Mouse (Mus musculus) midbrain, postnatal 0 days (tissue): ENCODE data around the gene Arpc2. TPM values are rescaled to one million over a fixed set of nuclear protein-coding genes. Genes with fewer than 3 reads are reported as not detected.

ENCODE experiments used
- ATAC-seq: fragments of 200-750 bp; cut with Nextera tagmentation; 2 replicates; pipeline ENCODE4 v1.8.0; 2017; ENCODE audit warnings: moderate number of reproducible peaks, mild to moderate bottlenecking, moderate TSS enrichment, moderate library complexity; ENCODE audit not compliant: low FRiP score
- DNase-seq: peaks from one replicate; pipeline ENCODE4 v3.0.0-alpha.2; 2015; ENCODE audit warnings: low spot score
- H3K27ac ChIP-seq: fragments of 300-500 bp; sonication (generic); 2 replicates; pipeline ENCODE4 v1.5.1; 2014; ENCODE audit warnings: low read depth, mild to moderate bottlenecking, low read length, mixed read lengths
- H3K27me3 ChIP-seq: fragments of 300-500 bp; sonication (generic); 2 replicates; pipeline ENCODE4 v1.6.1; 2014; ENCODE audit warnings: low read length, control low read depth, mixed read lengths; ENCODE audit not compliant: insufficient read depth
- H3K36me3 ChIP-seq: fragments of 300-500 bp; sonication (generic); 2 replicates; pipeline ENCODE4 v1.6.1; 2014; ENCODE audit warnings: low read length, control low read depth, mixed read lengths; ENCODE audit not compliant: insufficient read depth
- H3K4me1 ChIP-seq: fragments of 300-500 bp; sonication (generic); 2 replicates; pipeline ENCODE4 v1.6.1; 2014; ENCODE audit warnings: mild to moderate bottlenecking, control low read depth, antibody characterized with exemption, low read length, mixed read lengths; ENCODE audit not compliant: insufficient read depth
- H3K4me2 ChIP-seq: fragments of 300-500 bp; sonication (generic); 2 replicates; pipeline ENCODE4 v1.6.1; 2014; ENCODE audit warnings: low read depth, mild to moderate bottlenecking, low read length, mixed read lengths; ENCODE audit not compliant: poor library complexity, severe bottlenecking
- H3K4me3 ChIP-seq: fragments of 300-500 bp; sonication (generic); 2 replicates; pipeline ENCODE4 v1.5.1; 2014; ENCODE audit warnings: low read depth, mild to moderate bottlenecking, low read length, moderate library complexity
- H3K9ac ChIP-seq: fragments of 300-500 bp; sonication (generic); replicated peaks from 2 replicates; pipeline ENCODE4 v1.6.1; 2014; ENCODE audit warnings: mild to moderate bottlenecking, low read length, moderate library complexity, mixed read lengths; ENCODE audit not compliant: poor library complexity, severe bottlenecking
- H3K9me3 ChIP-seq: fragments of 300-500 bp; sonication (generic); 2 replicates; pipeline ENCODE4 v1.6.1; 2016; ENCODE audit warnings: low read length, control low read depth
- CTCF ChIP-seq: IDR thresholded peaks from 2 replicates; pipeline ENCODE4 v1.5.1; 2016; ENCODE audit warnings: antibody characterized with exemption, mild to moderate bottlenecking
- WGBS: fragments of 180-500 bp; shearing (Covaris S2); extraction: QIAGEN DNeasy Blood & Tissue Kit; methylation state at CpG from one replicate; pipeline ENCODE4 v1.1.7; 2014; 5-methylcytosine and 5-hydroxymethylcytosine counted together
- polyA plus RNA-seq: library from polyadenylated mRNA; unstranded; fragments of >200 nt; fragmentation: Nextera tagmentation; extraction: Ambion mirVana; gene quantifications from 2 replicates; pipeline ENCODE4 v1.2.1, GENCODE M21; 2015
- total RNA-seq: library from RNA; depleted of rRNA; stranded (reverse); fragments of >200 nt; gene quantifications from 2 replicates; pipeline ENCODE4 v1.2.3, GENCODE M21; 2014

Arpc2 gene
- total and polyA plus RNA-seq, 2 experiments from 2014 or later, result 149 to 464 TPM

DNA sequence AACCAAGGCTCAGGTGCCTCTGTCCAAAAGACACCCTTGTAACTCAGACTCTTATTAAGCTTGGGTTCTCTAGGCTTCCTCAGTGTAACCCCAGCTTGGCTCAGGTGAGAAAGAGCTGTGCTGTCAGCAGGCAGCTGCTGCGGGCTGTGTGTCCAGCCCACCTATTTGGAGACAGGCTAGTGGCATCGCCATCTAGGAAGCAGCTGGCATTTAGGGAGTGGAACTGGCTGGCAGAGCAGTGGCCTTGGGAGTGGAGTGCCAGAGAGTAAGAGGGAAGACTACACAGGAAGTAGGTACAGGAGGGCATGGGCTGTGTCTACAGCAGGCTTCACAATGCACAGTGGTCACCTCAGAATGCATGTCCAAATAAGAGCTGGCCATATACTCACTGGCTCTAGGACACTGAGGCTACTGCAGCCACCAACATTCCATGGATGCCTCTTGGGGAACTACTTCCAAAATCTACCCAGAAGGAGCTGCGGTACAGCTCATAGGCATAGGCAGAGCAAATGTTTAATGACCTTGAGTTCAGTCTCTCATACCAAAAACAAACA lies 58.3 kb downstream of the Arpc2 start:
- no peak for TF ChIP-seq CTCF
- Histone ChIP-seq H3K4me3 (no peak overlapping the region), H3K9me3 (no peaks in the 10 kb centered on the region), H3K36me3 (peaks cover 30% of the 10 kb centered on the region), H3K9ac (no peak overlapping the region), H3K27ac (no peak overlapping the region), H3K27me3 (no peaks in the 10 kb centered on the region), H3K4me2 (no peak overlapping the region), H3K4me1 (0 out of 2 replicates have a peak, but pooled peaks cover 9% of the 10 kb centered on the region)
- WGBS, result 89% methylated on average over 3 of the region's 3 CpGs
- DNase-seq, result no peak
- ATAC-seq, result no peak

DNA sequence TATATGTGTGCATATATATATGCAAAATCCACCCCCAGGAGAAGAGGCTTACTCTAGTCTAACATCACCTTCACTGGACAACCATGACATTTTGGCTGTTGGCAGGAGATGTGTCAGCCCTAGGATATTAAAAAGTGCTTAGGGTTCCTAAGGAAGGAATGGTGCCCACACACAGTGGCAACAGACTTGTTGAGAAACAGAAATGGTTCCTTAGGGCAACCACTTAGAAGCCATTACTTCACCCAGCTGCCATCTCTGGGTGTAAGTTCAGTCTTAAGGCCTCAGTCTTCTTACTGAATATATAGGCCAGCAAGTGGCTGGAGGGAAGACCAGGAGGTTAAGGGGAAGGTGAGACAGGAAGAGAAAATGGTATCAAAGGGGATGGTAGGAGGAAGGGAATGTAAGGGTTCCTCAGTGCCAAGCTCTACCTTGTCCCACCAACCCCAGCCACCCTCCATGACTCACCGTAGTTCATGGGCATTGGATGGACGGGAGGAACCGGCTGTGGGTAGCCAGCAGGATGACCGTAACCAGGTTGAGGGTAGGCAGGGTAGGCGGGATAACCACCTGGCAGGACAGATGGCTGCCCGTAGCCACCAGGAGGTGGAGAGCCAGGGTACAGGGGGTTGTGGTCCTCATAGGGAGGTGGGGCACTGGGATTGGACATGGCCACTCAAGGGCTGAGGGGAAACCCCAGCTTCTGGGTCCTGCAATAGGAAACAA lies 59.0 kb downstream of the Arpc2 start:
- TF ChIP-seq CTCF, result no peak
- H3K36me3 ChIP-seq, result peaks cover 28% of the 10 kb centered on the region
- H3K27ac ChIP-seq, result peak overlapping the region; percentile 68
- no peak overlapping the region for H3K9ac ChIP-seq
- H3K4me3 ChIP-seq, result no peak overlapping the region
- ATAC-seq, result no peak
- no peak for DNase-seq
- WGBS, result 92% methylated on average over 6 of the region's 6 CpGs
- H3K9me3 ChIP-seq, result no peaks in the 10 kb centered on the region
- 0 out of 2 replicates have a peak, but pooled peaks cover 9% of the 10 kb centered on the region for H3K4me1 ChIP-seq
- H3K4me2 ChIP-seq, result no peak overlapping the region
- no peaks in the 10 kb centered on the region for H3K27me3 ChIP-seq

DNA sequence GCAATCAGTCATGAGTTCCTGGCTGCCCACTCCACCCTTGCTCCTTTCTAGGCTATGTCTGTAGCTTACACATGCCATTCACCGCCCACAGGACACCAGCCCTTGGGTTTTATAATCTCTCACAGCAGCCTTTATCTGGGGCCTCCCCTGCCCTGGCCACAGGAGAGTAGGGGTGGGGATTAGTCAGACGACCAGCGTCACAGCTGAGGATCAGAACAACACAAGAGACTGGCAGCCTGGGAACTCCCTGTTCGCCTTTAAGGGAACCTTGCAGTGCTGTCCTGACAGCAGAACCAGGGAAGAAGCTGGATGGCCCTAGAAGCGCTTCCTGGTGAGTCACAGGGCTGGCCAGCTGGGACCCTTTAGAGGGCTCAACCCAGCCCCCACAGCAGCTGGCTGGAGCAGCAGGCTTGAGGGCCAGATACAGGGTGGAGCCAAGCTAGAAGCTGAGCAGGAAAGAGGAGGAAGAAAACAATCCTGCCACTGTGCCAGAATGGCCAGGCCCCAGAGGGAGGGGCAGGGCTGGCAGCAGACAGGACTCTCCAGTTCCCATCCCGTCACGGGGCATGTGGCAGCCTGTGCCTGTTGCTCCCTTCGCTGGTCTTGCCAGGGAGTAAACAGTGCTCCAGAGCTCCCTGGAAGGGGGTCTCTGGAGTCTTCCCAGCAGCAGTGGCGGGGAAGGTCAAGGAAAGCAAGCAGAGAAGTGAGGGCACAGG lies 59.7 kb downstream of the Arpc2 start:
- DNase-seq (peak; percentile 92), ATAC-seq (peak; percentile 91)
- Histone ChIP-seq H3K4me3 (no peak overlapping the region), H3K27me3 (no peaks in the 10 kb centered on the region), H3K27ac (peak overlapping the region; percentile 68), H3K9ac (no peak overlapping the region), H3K9me3 (no peaks in the 10 kb centered on the region), H3K4me1 (0 out of 2 replicates have a peak, but pooled peaks cover 9% of the 10 kb centered on the region), H3K36me3 (peaks cover 22% of the 10 kb centered on the region), H3K4me2 (0 out of 2 replicates have a peak overlapping the region, but pooled peaks have one; percentile 0)
- TF ChIP-seq CTCF, result no peak
- 14% methylated on average over 9 of the region's 9 CpGs for WGBS

- Histone ChIP-seq H3K4me3 (no peak overlapping the region), H3K9ac (no peak overlapping the region), H3K36me3 (peaks cover 15% of the 10 kb centered on the region), H3K27me3 (no peaks in the 10 kb centered on the region), H3K27ac (peak overlapping the region; percentile 68), H3K4me2 (no peak overlapping the region), H3K9me3 (no peaks in the 10 kb centered on the region), H3K4me1 (0 out of 2 replicates have a peak, but pooled peaks cover 9% of the 10 kb centered on the region)
- WGBS, result 70% methylated on average over 6 of the region's 6 CpGs
- DNase-seq (no peak), ATAC-seq (no peak)
- no peak for TF ChIP-seq CTCF
These were observed 60.6 kb downstream of the Arpc2 start for GRCm38 (mm10) chr1:74296477-74296876.

GRCm38 (mm10) chr1:74297269-74297668 lies 61.4 kb downstream of the Arpc2 start:
- no peak overlapping the region for H3K9ac ChIP-seq
- H3K4me2 ChIP-seq, result no peak overlapping the region
- DNase-seq, result no peak
- H3K27ac ChIP-seq, result no peak overlapping the region
- no peak overlapping the region for H3K4me3 ChIP-seq
- ATAC-seq, result no peak
- H3K9me3 ChIP-seq, result no peaks in the 10 kb centered on the region
- H3K4me1 ChIP-seq, result 0 out of 2 replicates have a peak, but pooled peaks cover 9% of the 10 kb centered on the region
- peaks cover under 1% of the 10 kb centered on the region; the same call in 1 of the 2 replicates for H3K27me3 ChIP-seq
- 88% methylated on average over 3 of the region's 3 CpGs for WGBS
- TF ChIP-seq CTCF, result no peak
- H3K36me3 ChIP-seq, result peaks cover 14% of the 10 kb centered on the region; the same call in 1 of the 2 replicates
